Mouse (Mus musculus) layer of hippocampus, adult 9-10 months (tissue): ENCODE measurements at regions not wholly inside any gene's neighbourhood (a gene's known extent, or its start where the extent isn't known, plus 50 kb on each side); places are given as distances from the start of the nearest gene placed in this dataset.

Experiments used
- DNase-seq: peaks from one replicate; pipeline ENCODE4 v3.0.0; 2022; ENCODE audit warnings: low spot score

- no peak for DNase-seq
These were observed 117.0 kb upstream of the Ccdc54 start for GRCm38 (mm10) chr16:50707906-50708305.

- DNase-seq = no peak
These were observed 115.0 kb upstream of the Ccdc54 start for GRCm38 (mm10) chr16:50705921-50706320.

GRCm38 (mm10) chr16:50700811-50701517 lies 110.0 kb upstream of the Ccdc54 start:
- DNase-seq = no peak

- no peak for DNase-seq
These were observed 109.2 kb upstream of the Ccdc54 start for GRCm38 (mm10) chr16:50700123-50700522.

DNA sequence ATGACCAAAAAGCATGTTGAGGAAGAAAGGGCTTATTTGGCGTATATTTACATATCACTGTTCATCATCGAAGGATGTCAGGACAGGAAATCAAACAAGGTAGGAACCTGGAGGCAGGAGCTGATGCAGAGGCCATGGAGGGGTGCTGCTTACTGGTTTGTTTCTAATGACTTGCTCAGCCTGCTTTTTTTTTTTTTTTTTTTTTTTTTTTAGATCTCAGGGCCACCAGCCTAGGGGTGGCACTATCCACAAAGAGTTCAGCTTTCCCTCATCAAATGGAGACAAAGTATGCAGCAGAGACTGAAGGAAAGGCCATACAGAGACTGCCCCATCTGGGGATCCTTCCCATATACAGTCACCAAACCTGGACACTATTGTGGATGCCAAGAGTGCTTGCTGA lies 106.8 kb upstream of the Ccdc54 start:
- DNase-seq = no peak

DNA sequence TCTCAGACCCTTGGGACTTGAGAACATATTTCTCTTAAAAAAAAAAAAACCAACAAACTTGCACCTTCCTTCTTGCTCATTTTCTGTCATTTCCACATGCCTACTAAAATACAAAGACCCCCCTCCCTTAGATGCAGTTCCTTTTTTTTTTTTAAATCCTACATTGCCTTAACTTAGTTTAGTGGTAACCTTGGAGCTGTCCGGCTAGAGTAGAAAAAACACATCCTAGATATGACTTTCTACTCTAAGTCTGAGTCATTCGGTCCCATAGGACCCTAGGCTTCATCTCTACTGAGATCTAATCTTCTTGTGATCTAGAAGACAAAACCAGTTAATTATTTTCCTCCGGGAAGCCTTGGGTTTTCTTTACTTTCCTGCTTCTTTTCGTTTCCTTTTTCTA lies 105.1 kb upstream of the Ccdc54 start:
- DNase-seq = no peak

- no peak for DNase-seq
These were observed 103.1 kb upstream of the Ccdc54 start for GRCm38 (mm10) chr16:50694045-50694444.

GRCm38 (mm10) chr16:50690818-50691217 lies 99.9 kb upstream of the Ccdc54 start:
- DNase-seq = no peak

- no peak for DNase-seq
These were observed 98.6 kb upstream of the Ccdc54 start for GRCm38 (mm10) chr16:50689525-50689924.

DNA sequence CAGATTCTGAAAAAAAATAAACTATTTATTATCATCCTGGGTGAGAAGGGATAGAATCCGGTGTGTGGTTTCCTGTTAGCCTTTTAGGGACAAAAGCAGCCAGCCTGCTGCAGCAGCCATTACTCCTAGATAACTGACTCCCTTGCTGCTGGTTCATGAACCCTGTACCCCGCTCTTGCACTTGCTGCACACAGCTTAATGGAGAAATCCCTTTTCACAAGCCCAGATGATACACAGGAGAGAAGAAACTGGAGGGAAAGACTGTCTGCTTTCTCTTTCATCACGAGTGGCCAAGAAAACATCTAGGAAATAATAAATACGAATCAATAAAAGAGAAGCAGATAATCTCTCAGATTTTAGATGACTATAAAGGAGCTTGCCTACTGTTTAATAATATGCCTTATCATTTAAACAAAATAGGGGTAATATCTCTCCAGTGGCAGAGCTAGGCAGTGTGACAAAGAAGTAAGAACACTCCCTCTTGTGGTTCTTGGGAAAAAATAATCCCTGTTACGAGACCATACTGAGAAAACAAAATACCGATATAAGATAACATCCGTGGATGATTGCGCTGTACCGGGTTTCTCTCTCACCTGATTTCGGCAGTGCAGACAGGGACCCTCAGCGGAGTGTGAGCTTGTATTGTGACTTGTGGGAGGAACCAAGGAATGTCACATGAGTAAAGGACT lies 98.0 kb upstream of the Ccdc54 start:
- DNase-seq = no peak

- no peak for DNase-seq
These were observed 88.7 kb upstream of the Ccdc54 start for GRCm38 (mm10) chr16:50679698-50680097.

GRCm38 (mm10) chr16:50673339-50673738 lies 82.4 kb upstream of the Ccdc54 start:
- no peak for DNase-seq

GRCm38 (mm10) chr16:50672713-50673112 lies 81.8 kb upstream of the Ccdc54 start:
- no peak for DNase-seq

GRCm38 (mm10) chr16:50671170-50671569 lies 80.2 kb upstream of the Ccdc54 start:
- no peak for DNase-seq

DNA sequence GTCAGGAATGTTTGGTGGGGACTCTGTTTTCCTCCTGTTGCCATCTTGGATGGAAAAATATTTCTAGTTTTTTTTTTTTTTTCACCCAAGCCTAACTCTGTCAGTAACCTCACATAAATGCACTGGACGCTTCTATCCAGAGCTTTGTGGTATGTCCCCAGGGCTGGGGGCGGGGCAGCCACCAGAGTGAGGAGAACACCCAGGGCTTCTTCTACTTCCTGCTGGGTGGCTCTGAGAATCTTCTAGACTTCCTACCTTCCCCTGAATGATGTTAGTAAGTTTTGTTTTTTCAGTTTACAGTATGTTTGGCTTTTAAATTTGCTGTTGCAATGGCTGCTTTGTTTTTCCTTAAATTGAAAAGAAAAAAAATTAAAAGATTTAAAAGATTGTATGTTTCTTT lies 73.3 kb upstream of the Ccdc54 start:
- DNase-seq = no peak
